ENCODE assay signal across 8 mouse cellular contexts in genomic region chr17:45591701-45592605, GRCm38 (mm10). TPM values are rescaled to one million over a fixed set of nuclear protein-coding genes. Genes with fewer than 3 reads are reported as not detected.
DNase-seq lines count a peak whose midpoint lies in the region; ATAC-seq lines count a peak whose summit lies in the region.

No protein-coding gene starts in this region.

- peak overlapping the region; percentile 99 for H3K4me2 ChIP-seq in heart, embryonic 12.5 days
- peak overlapping the region; percentile 100 for H3K4me2 ChIP-seq in kidney, embryonic 16.5 days (replicated peaks; ENCODE audit: low read depth, low read length)
- H3K4me2 ChIP-seq in neural tube, embryonic 15.5 days = peak overlapping the region; percentile 35

- H3K9ac ChIP-seq in heart, embryonic 12.5 days = peak overlapping the region; percentile 87
- H3K9ac ChIP-seq in kidney, embryonic 16.5 days (replicated peaks; ENCODE audit: low read length) = peak overlapping the region; percentile 56
- peak overlapping the region; percentile 7; the same call in 1 of the 2 replicates for H3K9ac ChIP-seq in neural tube, embryonic 15.5 days (replicated peaks)

- peak; percentile 16 for DNase-seq in retina, postnatal 1 day
- DNase-seq in retina, embryonic 14.5 days (ENCODE audit: low spot score) = no peak
- DNase-seq in cerebellum, postnatal 10 days = peak; percentile 75 to 77
- no peak for DNase-seq in ovary, postnatal 10 days (ENCODE audit: low spot score)

- peaks cover 60% of the 10 kb centered on the region for H3K4me1 ChIP-seq in heart, embryonic 12.5 days (replicated peaks)
- H3K4me1 ChIP-seq in kidney, embryonic 16.5 days (ENCODE audit: insufficient read depth, low read length) = peaks cover 55% of the 10 kb centered on the region
- peaks cover 54% of the 10 kb centered on the region for H3K4me1 ChIP-seq in neural tube, embryonic 15.5 days

- WGBS in heart, embryonic 12.5 days = 39% methylated on average over 16 of the region's 16 CpGs
- 42% methylated on average over 16 of the region's 16 CpGs for WGBS in kidney, embryonic 16.5 days
- 50% methylated on average over 16 of the region's 16 CpGs for WGBS in neural tube, embryonic 15.5 days

- peaks cover 8% of the 10 kb centered on the region; the same call in 1 of the 2 replicates for H3K27me3 ChIP-seq in heart, embryonic 12.5 days (replicated peaks)
- no peaks in the 10 kb centered on the region for H3K27me3 ChIP-seq in kidney, embryonic 16.5 days (ENCODE audit: insufficient read depth, low read length)
- H3K27me3 ChIP-seq in neural tube, embryonic 15.5 days (replicated peaks) = peaks cover 4% of the 10 kb centered on the region; the same call in 1 of the 2 replicates

- H3K4me3 ChIP-seq in heart, embryonic 12.5 days = peak overlapping the region; percentile 66
- no peak overlapping the region for H3K4me3 ChIP-seq in kidney, embryonic 16.5 days (ENCODE audit: low read length)
- H3K4me3 ChIP-seq in neural tube, embryonic 15.5 days (replicated peaks) = no peak overlapping the region

- no peak for ATAC-seq in heart, embryonic 12.5 days (ENCODE audit: insufficient number of reproducible peaks, low FRiP score)
- ATAC-seq in kidney, embryonic 16.5 days (ENCODE audit: low FRiP score, low TSS enrichment) = peak; percentile 22; the same call in 1 of the 2 replicates
- ATAC-seq in neural tube, embryonic 15.5 days (ENCODE audit: low FRiP score) = no peak
- ATAC-seq in erythroid progenitor cell, adult 5-6 weeks (replicated peaks; ENCODE audit: low FRiP score, poor library complexity, severe bottlenecking) = no peak

- 0 out of 2 replicates have a peak, but pooled peaks cover 2% of the 10 kb centered on the region for H3K9me3 ChIP-seq in heart, embryonic 12.5 days (replicated peaks)
- H3K9me3 ChIP-seq in kidney, embryonic 16.5 days (ENCODE audit: low read length) = peaks cover 3% of the 10 kb centered on the region; the same call in 1 of the 2 replicates
- H3K9me3 ChIP-seq in neural tube, embryonic 15.5 days (replicated peaks) = no peaks in the 10 kb centered on the region

- H3K27ac ChIP-seq in heart, embryonic 12.5 days (ENCODE audit: poor library complexity, severe bottlenecking) = peak overlapping the region; percentile 50; the same call in 1 of the 2 replicates
- peak overlapping the region; percentile 66 for H3K27ac ChIP-seq in kidney, embryonic 16.5 days (ENCODE audit: low read length)
- H3K27ac ChIP-seq in neural tube, embryonic 15.5 days (replicated peaks) = no peak overlapping the region

- H3K36me3 ChIP-seq in heart, embryonic 12.5 days = peaks cover 26% of the 10 kb centered on the region
- peaks cover 24% of the 10 kb centered on the region for H3K36me3 ChIP-seq in kidney, embryonic 16.5 days (ENCODE audit: insufficient read depth, low read length)
- no peaks in the 10 kb centered on the region for H3K36me3 ChIP-seq in neural tube, embryonic 15.5 days

RNA-seq across cellular contexts. Expression of gene Slc29a1, which starts 7.5 kb away (rescaled TPM):
- polyA plus RNA-seq in heart, embryonic 12.5 days (2016; fragmentation: Nextera tagmentation; extraction: Ambion mirVana) = 68.3 and 74.1 TPM in 2 replicates
- polyA plus RNA-seq in kidney, embryonic 16.5 days (2015; fragmentation: Nextera tagmentation; extraction: Ambion mirVana) = 107 and 116 TPM in 2 replicates
- polyA plus RNA-seq in neural tube, embryonic 15.5 days (2015; fragmentation: Nextera tagmentation; extraction: Ambion mirVana) = 42.8 and 77.5 TPM in 2 replicates
- total RNA-seq in erythroid progenitor cell, adult 5-6 weeks (2015; ENCODE audit: low replicate concordance) = 101 and 133 TPM in 2 replicates
- 108 and 151 TPM in 2 replicates for total RNA-seq in erythroid progenitor cell, adult 5-6 weeks (2017; ENCODE audit: low replicate concordance)

RNA-seq across cellular contexts. Expression of gene Mymx, which starts 9.9 kb away (rescaled TPM):
- 0.24 and 0.92 TPM in 2 replicates for polyA plus RNA-seq in heart, embryonic 12.5 days (2016; fragmentation: Nextera tagmentation; extraction: Ambion mirVana)
- polyA plus RNA-seq in kidney, embryonic 16.5 days (2015; fragmentation: Nextera tagmentation; extraction: Ambion mirVana) = 6.2 and 7.4 TPM in 2 replicates
- 1.5 and 1.6 TPM in 2 replicates for polyA plus RNA-seq in neural tube, embryonic 15.5 days (2015; fragmentation: Nextera tagmentation; extraction: Ambion mirVana)
- not detected in 2 replicates for total RNA-seq in erythroid progenitor cell, adult 5-6 weeks (2015; ENCODE audit: low replicate concordance)
- total RNA-seq in erythroid progenitor cell, adult 5-6 weeks (2017; ENCODE audit: low replicate concordance) = not detected in 2 replicates

RNA-seq across cellular contexts. Expression of gene Hsp90ab1, which starts 18.9 kb away (rescaled TPM):
- polyA plus RNA-seq in heart, embryonic 12.5 days (2016; fragmentation: Nextera tagmentation; extraction: Ambion mirVana) = 1,306 and 1,316 TPM in 2 replicates
- 1,922 and 2,030 TPM in 2 replicates for polyA plus RNA-seq in kidney, embryonic 16.5 days (2015; fragmentation: Nextera tagmentation; extraction: Ambion mirVana)
- 1,466 and 1,575 TPM in 2 replicates for polyA plus RNA-seq in neural tube, embryonic 15.5 days (2015; fragmentation: Nextera tagmentation; extraction: Ambion mirVana)
- 200 and 204 TPM in 2 replicates for total RNA-seq in erythroid progenitor cell, adult 5-6 weeks (2015; ENCODE audit: low replicate concordance)
- total RNA-seq in erythroid progenitor cell, adult 5-6 weeks (2017; ENCODE audit: low replicate concordance) = 235 and 237 TPM in 2 replicates

RNA-seq across cellular contexts. Expression of gene Slc35b2, which starts 28.3 kb away (rescaled TPM):
- 85.6 and 89.6 TPM in 2 replicates for polyA plus RNA-seq in heart, embryonic 12.5 days (2016; fragmentation: Nextera tagmentation; extraction: Ambion mirVana)
- polyA plus RNA-seq in kidney, embryonic 16.5 days (2015; fragmentation: Nextera tagmentation; extraction: Ambion mirVana) = 159 and 170 TPM in 2 replicates
- polyA plus RNA-seq in neural tube, embryonic 15.5 days (2015; fragmentation: Nextera tagmentation; extraction: Ambion mirVana) = 86.3 and 99.5 TPM in 2 replicates
- total RNA-seq in erythroid progenitor cell, adult 5-6 weeks (2015; ENCODE audit: low replicate concordance) = 15.5 and 18.4 TPM in 2 replicates
- total RNA-seq in erythroid progenitor cell, adult 5-6 weeks (2017; ENCODE audit: low replicate concordance) = 10.3 and 14.0 TPM in 2 replicates

RNA-seq across cellular contexts. Expression of gene Nfkbie, which starts 36.5 kb away (rescaled TPM):
- 2.5 and 3.1 TPM in 2 replicates for polyA plus RNA-seq in heart, embryonic 12.5 days (2016; fragmentation: Nextera tagmentation; extraction: Ambion mirVana)
- polyA plus RNA-seq in kidney, embryonic 16.5 days (2015; fragmentation: Nextera tagmentation; extraction: Ambion mirVana) = 5.9 and 6.4 TPM in 2 replicates
- 4.8 and 10.1 TPM in 2 replicates for polyA plus RNA-seq in neural tube, embryonic 15.5 days (2015; fragmentation: Nextera tagmentation; extraction: Ambion mirVana)
- 2.1 and 2.9 TPM in 2 replicates for total RNA-seq in erythroid progenitor cell, adult 5-6 weeks (2015; ENCODE audit: low replicate concordance)
- total RNA-seq in erythroid progenitor cell, adult 5-6 weeks (2017; ENCODE audit: low replicate concordance) = 1.7 and 3.6 TPM in 2 replicates

Comparison
In these comparisons a context has a peak if more than half of its experiments do, and no peak if none do; other contexts are left out.
1. DNase-seq: peak in retina, postnatal 1 day (single experiment) and cerebellum, postnatal 10 days (2 of 2); none in retina, embryonic 14.5 days (single experiment) and ovary, postnatal 10 days (single experiment).
2. H3K4me2 ChIP-seq: peak in every context shown above with its lines; median percentile 100 in kidney, embryonic 16.5 days; 99 in heart, embryonic 12.5 days; 35 in neural tube, embryonic 15.5 days.
3. H3K9ac ChIP-seq: peak in every context shown above with its lines; median percentile 87 in heart, embryonic 12.5 days; 56 in kidney, embryonic 16.5 days; 7 in neural tube, embryonic 15.5 days.